Mouse (Mus musculus) testis, adult 2 months (tissue): ENCODE data around the gene Eefsec.

ENCODE experiments used
- CTCF ChIP-seq: fragments of 200-500 bp; IDR thresholded peaks from 2 replicates; pipeline ENCODE4 v1.5.1; 2012; ENCODE audit warnings: low read depth, mild to moderate bottlenecking, inconsistent platforms, low read length, moderate library complexity; ENCODE audit not compliant: control insufficient read depth, insufficient read depth, insufficient replicate concordance
- POLR2A ChIP-seq: fragments of 200-500 bp; IDR thresholded peaks from 2 replicates; pipeline ENCODE4 v1.6.1; 2012; ENCODE audit warnings: low read depth, mild to moderate bottlenecking, inconsistent platforms, low read length, moderate library complexity; ENCODE audit not compliant: control insufficient read depth

- TF ChIP-seq POLR2A (no peak), CTCF (no peak)
Measured at GRCm38 (mm10) chr6:88355866-88356265, 90.5 kb downstream of the Eefsec start.
